Mouse (Mus musculus) kidney, adult 2 months (tissue): ENCODE results near the gene Snx29. TPM values are rescaled to one million over a fixed set of nuclear protein-coding genes. Genes with fewer than 3 reads are reported as not detected.

ENCODE experiments used
- DNase-seq: peaks from one replicate; pipeline ENCODE4 v3.0.0; 2021
- H3K27ac ChIP-seq: fragments of 200-500 bp; 2 replicates; pipeline ENCODE4 v1.5.1; 2012; ENCODE audit warnings: low read depth, low read length, control low read depth, inconsistent platforms; ENCODE audit not compliant: insufficient read depth
- H3K27me3 ChIP-seq: fragments of 200-500 bp; replicated peaks from 2 replicates; pipeline ENCODE4 v1.6.1; 2012; ENCODE audit warnings: mild to moderate bottlenecking, moderate library complexity, low read length, inconsistent platforms; ENCODE audit not compliant: control insufficient read depth, insufficient read depth
- H3K36me3 ChIP-seq: fragments of 200-500 bp; 2 replicates; pipeline ENCODE4 v1.6.1; 2012; ENCODE audit warnings: mild to moderate bottlenecking, moderate library complexity, low read length, inconsistent platforms; ENCODE audit not compliant: control insufficient read depth, insufficient read depth
- H3K4me1 ChIP-seq: fragments of 200-500 bp; 2 replicates; pipeline ENCODE4 v1.6.1; 2011; ENCODE audit warnings: low read length; ENCODE audit not compliant: control insufficient read depth, insufficient read depth
- H3K4me3 ChIP-seq: fragments of 200-500 bp; 2 replicates; pipeline ENCODE4 v1.5.1; 2011; ENCODE audit warnings: mild to moderate bottlenecking, low read depth, low read length, control low read depth; ENCODE audit not compliant: insufficient read depth
- CTCF ChIP-seq: fragments of 200-500 bp; conservative IDR thresholded peaks from 2 replicates; pipeline ENCODE4 v1.5.1; 2011; ENCODE audit warnings: low read depth, mild to moderate bottlenecking, control low read depth, low read length, moderate library complexity, mixed read lengths; ENCODE audit not compliant: insufficient read depth, insufficient read length
- POLR2A ChIP-seq: fragments of 200-500 bp; IDR thresholded peaks from one replicate; pipeline ENCODE4 v1.6.1; 2011; ENCODE audit warnings: low read depth, low read length, control low read depth
- WGBS: fragments of 180-500 bp; shearing (Covaris S2); methylation state at CpG from one replicate; pipeline ENCODE4 v1.1.7; 2018; 5-methylcytosine and 5-hydroxymethylcytosine counted together
- polyA plus RNA-seq: library from polyadenylated mRNA; depleted of rRNA; stranded (reverse); fragments of >200 nt; gene quantifications from 2 replicates; pipeline ENCODE4 v1.2.3, GENCODE M21; 2012

Snx29 gene
- polyA plus RNA-seq, 1 experiment: 64.8 TPM

DNA sequence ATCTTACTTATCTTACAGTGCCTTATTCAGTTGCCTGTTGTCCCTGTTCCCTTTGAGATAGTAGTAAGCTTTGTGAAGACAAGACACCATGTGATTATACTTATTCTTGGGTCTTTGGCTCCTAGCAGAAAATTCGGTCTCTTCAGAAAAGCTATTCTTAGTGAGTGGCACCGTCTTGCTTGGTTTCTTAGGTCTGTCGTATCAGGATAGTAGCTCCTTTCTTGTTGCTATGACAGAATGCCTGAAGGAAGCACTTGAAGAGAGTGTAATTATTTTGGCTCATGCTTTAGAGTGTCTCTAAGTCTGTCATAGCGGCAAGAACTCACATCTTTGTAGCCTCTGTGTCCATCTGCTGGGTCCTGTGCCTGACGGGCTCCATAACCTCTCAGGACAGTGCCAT, 57.3 kb downstream of the Snx29 start:
- Histone ChIP-seq H3K36me3 (no peaks in the 10 kb centered on the region), H3K4me3 (no peak overlapping the region), H3K27me3 (no peaks in the 10 kb centered on the region), H3K27ac (peak overlapping the region; percentile 52; the same call in 1 of the 2 replicates), H3K4me1 (peaks cover 3% of the 10 kb centered on the region)
- 84% methylated on average over 5 of the region's 5 CpGs for WGBS
- TF ChIP-seq POLR2A: no peak
- no peak for TF ChIP-seq CTCF
- DNase-seq: no peak

DNA sequence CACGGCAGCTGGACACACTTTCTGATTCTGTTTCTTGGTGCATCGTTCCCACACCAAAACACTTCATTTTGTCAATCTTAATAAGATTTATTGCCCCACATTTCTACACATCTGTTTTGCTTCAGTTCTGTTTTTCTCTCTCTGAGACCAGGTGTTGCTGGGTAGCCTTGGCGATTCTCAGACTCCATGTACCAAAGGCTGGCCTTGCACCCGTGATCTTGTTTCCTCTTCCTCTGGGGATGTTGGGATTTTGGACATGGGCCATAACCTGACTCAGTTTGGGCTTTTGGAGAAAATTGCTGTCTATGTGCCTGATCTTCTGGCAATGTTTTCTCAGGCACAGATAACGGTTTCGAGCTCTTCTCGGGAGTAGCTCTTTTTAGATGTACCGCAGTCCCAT, 58.2 kb downstream of the Snx29 start:
- Histone ChIP-seq H3K27me3 (no peaks in the 10 kb centered on the region), H3K27ac (0 out of 2 replicates have a peak overlapping the region, but pooled peaks have one; percentile 16), H3K36me3 (no peaks in the 10 kb centered on the region), H3K4me1 (peaks cover 3% of the 10 kb centered on the region), H3K4me3 (no peak overlapping the region)
- WGBS: 65% methylated on average over 8 of the region's 8 CpGs
- no peak for DNase-seq
- no peak for TF ChIP-seq POLR2A
- TF ChIP-seq CTCF: no peak

DNA sequence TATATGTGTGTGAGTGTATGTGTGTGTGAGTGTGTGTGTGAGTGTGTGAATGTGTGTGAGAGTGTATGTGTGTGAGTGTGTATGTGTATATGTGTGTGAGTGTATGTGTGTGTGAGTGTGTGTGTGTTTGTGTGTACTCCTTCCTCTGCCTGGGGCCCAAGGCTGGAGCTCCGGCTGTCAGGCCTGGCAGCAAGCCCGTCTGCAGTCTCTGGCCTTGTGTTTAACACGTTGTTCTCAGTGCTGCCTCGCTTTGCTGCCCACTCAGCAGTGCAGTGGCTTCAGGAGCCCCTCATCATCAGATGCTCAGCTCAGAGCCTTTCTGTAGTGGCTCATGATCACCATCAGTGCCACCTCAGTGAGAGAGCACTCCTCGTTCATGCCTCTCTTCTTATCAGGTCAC, 61.7 kb downstream of the Snx29 start:
- Histone ChIP-seq H3K4me3 (no peak overlapping the region), H3K4me1 (peaks cover 3% of the 10 kb centered on the region), H3K27me3 (no peaks in the 10 kb centered on the region), H3K27ac (no peak overlapping the region), H3K36me3 (no peaks in the 10 kb centered on the region)
- 34% methylated on average over 5 of the region's 5 CpGs for WGBS
- TF ChIP-seq POLR2A: no peak
- TF ChIP-seq CTCF: no peak
- no peak for DNase-seq

GRCm38 (mm10) chr16:11385150-11385549, 62.4 kb downstream of the Snx29 start:
- 74% methylated on average over 5 of the region's 5 CpGs for WGBS
- no peak for DNase-seq
- TF ChIP-seq POLR2A: no peak
- no peak for TF ChIP-seq CTCF
- H3K4me1 ChIP-seq: peaks cover 2% of the 10 kb centered on the region
- no peaks in the 10 kb centered on the region for H3K36me3 ChIP-seq
- H3K27me3 ChIP-seq: no peaks in the 10 kb centered on the region
- no peak overlapping the region for H3K27ac ChIP-seq
- H3K4me3 ChIP-seq: no peak overlapping the region

GRCm38 (mm10) chr16:11385798-11386197, 63.1 kb downstream of the Snx29 start:
- no peak overlapping the region for H3K27ac ChIP-seq
- no peaks in the 10 kb centered on the region for H3K27me3 ChIP-seq
- TF ChIP-seq POLR2A: no peak
- TF ChIP-seq CTCF: no peak
- no peaks in the 10 kb centered on the region; the same call in 1 of the 2 replicates for H3K4me1 ChIP-seq
- 83% methylated on average over 5 of the region's 5 CpGs for WGBS
- H3K36me3 ChIP-seq: no peaks in the 10 kb centered on the region
- no peak for DNase-seq
- H3K4me3 ChIP-seq: no peak overlapping the region

- DNase-seq: no peak
- H3K27ac ChIP-seq: no peak overlapping the region
- no peak overlapping the region for H3K4me3 ChIP-seq
- H3K4me1 ChIP-seq: no peaks in the 10 kb centered on the region; the same call in 1 of the 2 replicates
- H3K27me3 ChIP-seq: no peaks in the 10 kb centered on the region
- no peaks in the 10 kb centered on the region for H3K36me3 ChIP-seq
- TF ChIP-seq CTCF: no peak
- no peak for TF ChIP-seq POLR2A
Measured at GRCm38 (mm10) chr16:11386221-11386620, 63.5 kb downstream of the Snx29 start.

DNA sequence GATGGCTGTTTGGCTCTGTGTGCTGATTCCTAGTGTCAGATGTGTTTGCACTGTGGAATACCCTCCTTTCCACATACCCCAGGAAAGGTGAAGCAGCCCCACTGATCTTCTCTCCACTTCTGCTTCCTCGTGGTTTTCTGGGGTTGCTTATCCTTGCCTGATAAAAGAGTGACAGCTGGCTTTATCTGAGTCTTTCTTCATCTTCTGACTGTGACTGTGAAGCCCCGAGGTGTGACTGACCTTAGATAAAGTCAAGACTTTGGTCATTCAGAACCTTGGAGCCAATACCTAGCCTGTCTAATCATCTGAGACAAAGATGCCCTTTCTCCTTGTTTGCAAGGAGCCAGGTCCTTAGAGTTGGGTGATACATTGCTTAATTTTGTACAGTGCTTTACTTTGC, 65.4 kb downstream of the Snx29 start:
- Histone ChIP-seq H3K27ac (no peak overlapping the region), H3K4me3 (no peak overlapping the region), H3K27me3 (no peaks in the 10 kb centered on the region), H3K36me3 (no peaks in the 10 kb centered on the region), H3K4me1 (no peaks in the 10 kb centered on the region; the same call in 1 of the 2 replicates)
- no peak for TF ChIP-seq POLR2A
- TF ChIP-seq CTCF: no peak
- 66% methylated on average over 2 of the region's 2 CpGs for WGBS
- no peak for DNase-seq

DNA sequence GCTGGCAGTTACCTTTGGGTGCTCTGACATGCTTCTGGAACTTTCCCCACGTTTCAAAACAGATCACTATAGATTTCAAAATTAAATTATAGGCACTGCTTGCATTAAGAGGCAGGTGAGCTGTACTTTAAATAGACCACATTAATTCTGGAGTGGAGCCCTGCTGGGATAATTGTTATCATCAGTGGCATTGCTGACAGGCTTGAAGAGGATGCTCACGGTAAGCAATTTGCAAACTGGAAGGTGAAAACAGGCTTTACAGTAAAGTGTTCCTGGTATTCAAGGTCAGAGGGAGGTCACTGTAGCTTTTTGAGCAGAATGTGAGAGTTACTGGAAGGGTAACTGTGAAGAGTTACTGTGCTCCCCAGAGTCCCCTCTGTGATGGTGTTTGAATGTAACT, 66.6 kb downstream of the Snx29 start:
- TF ChIP-seq CTCF: no peak
- TF ChIP-seq POLR2A: no peak
- no peak for DNase-seq
- Histone ChIP-seq H3K36me3 (no peaks in the 10 kb centered on the region; the same call in 1 of the 2 replicates), H3K27me3 (no peaks in the 10 kb centered on the region), H3K27ac (no peak overlapping the region), H3K4me1 (no peaks in the 10 kb centered on the region), H3K4me3 (no peak overlapping the region)
- 30% methylated on average over 2 of the region's 2 CpGs for WGBS
